Mouse (Mus musculus) B cell, adult (primary cell): ENCODE data around the gene Spata3. TPM values are rescaled to one million over a fixed set of nuclear protein-coding genes. Genes with fewer than 3 reads are reported as not detected.

Experiments
- total RNA-seq: library from RNA; stranded (reverse); gene quantifications from 4 replicates; pipeline ENCODE4 v1.2.4, GENCODE M21; 2023; ENCODE audit not compliant: inconsistent age

The Spata3 gene
- not detected in 4 replicates for total RNA-seq

GRCm38 (mm10) chr1:86016516-86016915, at the start of gene Spata3:
TSS of gene Spata3 (plus strand) at chr1:86016816.

DNA sequence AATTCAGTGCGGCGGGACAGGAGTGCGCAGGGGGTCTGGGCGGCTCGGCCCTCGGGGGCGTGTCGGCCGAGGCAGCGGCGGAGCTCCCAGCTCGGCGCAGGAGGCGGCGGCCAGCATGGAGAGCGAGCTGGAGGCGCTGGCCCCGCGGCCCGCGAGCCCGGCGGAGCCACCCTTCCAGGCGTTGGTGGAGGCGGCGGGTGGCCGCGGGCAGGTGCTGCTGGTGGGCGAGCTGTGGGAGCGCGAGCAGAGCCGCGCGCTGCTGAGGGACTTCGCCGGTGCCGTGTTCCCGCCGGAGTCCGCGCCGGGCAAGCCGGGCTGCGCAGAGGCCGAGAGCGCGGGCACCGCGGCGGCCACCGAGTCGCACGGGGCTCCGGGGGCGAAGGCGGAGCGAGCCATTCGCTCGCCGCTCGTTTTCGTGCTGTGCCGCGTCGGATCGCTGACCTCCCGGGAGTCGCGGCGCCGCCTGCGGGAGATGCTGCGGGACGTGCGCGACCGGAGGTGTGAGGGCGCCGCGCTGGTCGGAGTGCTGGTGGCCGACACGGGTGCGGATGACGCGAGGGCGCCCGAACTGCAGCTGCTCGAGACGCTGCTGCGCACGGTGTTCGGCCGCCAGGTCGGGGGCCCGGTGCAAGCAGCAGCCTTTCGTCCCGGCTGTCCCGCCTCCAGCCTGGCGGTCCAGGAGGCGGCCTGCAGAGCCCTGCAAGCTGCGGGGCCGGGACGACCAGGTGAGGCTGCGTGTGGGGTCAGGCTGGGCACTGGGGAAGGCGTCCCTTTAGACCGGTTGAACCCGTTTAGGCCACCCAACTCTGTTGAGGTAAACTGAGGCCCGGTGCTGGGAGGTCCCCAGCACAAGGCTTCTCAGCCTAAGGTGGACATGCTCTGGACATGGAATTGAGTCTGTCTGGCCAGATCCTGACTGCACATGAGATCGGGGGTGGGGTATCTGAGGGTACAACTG, 29.5 kb downstream of the Spata3 start, which contains the start of gene 2810459M11Rik:
TSS of gene 2810459M11Rik (plus strand) at position 16 of the 958 bp plus-strand sequence.

DNA sequence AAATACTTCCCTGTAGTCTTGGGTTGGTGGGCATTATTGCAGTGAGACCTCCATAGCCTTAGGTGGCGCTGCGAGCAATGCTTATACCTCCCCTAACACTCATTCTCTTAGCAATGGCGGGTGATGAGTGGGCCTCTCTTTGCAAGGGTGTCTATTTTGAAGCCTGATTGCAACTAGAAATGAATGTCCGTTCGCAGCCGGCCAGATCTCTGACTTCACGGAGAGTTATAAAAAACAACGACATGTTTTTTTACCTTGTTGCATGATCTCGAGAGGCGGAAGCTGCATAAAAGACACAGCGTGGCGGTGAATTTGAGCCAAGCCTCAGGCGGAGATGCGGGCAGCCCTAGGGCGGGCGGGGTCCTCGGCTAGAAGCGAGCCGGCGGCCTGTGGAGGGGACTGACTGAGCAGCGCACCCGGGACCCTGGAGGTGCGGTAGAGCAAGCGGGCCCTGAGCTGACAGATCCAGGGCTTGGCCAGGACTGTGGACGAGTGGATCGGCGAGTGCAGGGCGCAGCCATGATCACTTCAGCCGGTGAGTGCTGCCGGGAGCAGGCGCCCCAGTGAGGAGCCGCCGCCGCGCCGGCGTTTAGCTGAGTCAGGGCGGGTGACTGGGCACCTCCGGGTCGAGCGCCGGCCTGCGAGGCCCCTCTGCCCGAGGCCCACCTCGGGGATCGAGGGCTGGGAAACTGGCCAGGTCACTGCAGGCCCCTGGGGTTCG, 47.8 kb downstream of the Spata3 start, which contains the start of gene Psmd1:
TSS of gene Psmd1 (plus strand) at position 117 of the 721 bp plus-strand sequence.

Other genes with a start within 250 kb of the Spata3 start
- 126 to 154 TPM (median 140 TPM) in 4 replicates for gene A630001G21Rik, start 238.2 kb upstream of the Spata3 start, total RNA-seq
- 101 to 130 TPM (median 121 TPM) in 4 replicates for gene Cab39, start 223.4 kb upstream of the Spata3 start, total RNA-seq
- gene Itm2c, start 122.5 kb upstream of the Spata3 start, total RNA-seq = 19.3 to 26.7 TPM (median 22.2 TPM) in 4 replicates
- 0.48 to 0.96 TPM in 2 of 4 replicates, not detected in the others for gene 4933407L21Rik, start 88.3 kb upstream of the Spata3 start, total RNA-seq
- gene Gpr55, start 55.8 kb upstream of the Spata3 start, total RNA-seq = 3.5 to 4.2 TPM (median 3.7 TPM) in 4 replicates
- gene 2810459M11Rik, start 29.0 kb downstream of the Spata3 start, total RNA-seq = 0.15 TPM in 1 of 4 replicates, not detected in the others
- 52.7 to 64.9 TPM (median 58.4 TPM) in 4 replicates for gene Psmd1, start 47.6 kb downstream of the Spata3 start, total RNA-seq
- not detected in 4 replicates for gene Htr2b, start 95.2 kb downstream of the Spata3 start, total RNA-seq
- gene Gm21972, start 116.8 kb downstream of the Spata3 start, total RNA-seq = 0.96 TPM in 1 of 4 replicates, not detected in the others
- gene Armc9, start 138.0 kb downstream of the Spata3 start, total RNA-seq = 6.3 to 8.1 TPM (median 6.6 TPM) in 4 replicates